Mouse (Mus musculus): ENCODE measurements around the gene Tspan17.

DNA sequence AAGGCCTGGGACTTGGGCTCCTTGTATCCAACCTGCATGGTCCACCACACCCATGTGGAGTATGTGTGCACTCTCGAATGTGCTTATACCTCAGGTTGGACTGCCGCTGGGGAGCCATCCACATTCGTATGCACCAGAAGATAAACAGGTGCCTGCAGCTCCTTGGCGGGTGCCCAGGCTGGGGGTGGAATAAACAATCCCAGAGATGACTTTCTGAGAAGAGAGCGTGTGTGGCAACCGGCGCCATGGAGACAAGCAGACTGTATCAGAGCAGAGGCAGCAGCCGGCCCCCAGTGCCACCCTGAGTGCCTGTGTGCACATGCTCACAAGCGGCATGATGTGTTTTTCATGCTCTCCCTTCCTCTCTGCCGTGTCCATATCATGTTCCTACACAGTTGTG is 36.5 kb upstream of the Tspan17 start:
- TF ChIP-seq POLR2A (IDR thresholded peaks at IDR 0.05; ENCODE audit: insufficient read depth, low read depth, low read length) (no peak), CTCF (IDR thresholded peaks at IDR 0.05; ENCODE audit: insufficient read depth, low read depth, low read length) (no peak)
